Mouse (Mus musculus) adrenal gland (tissue): ENCODE data around the gene Hist1h2bh.

Experiments
- intact Hi-C: fragments of 180-260 bp; cut with DNase I; formaldehyde crosslinking; loops from one replicate; pipeline ENCODE4 v1.15.1; 2025

The Hist1h2bh gene

GRCm38 (mm10) chr13:23532262-23533075 is 10.7 kb downstream of the Hist1h2bh start:
- intact Hi-C loops, result no loop called here

- intact Hi-C loops, result no loop called here
Observed at GRCm38 (mm10) chr13:23530901-23531875, 12.0 kb downstream of the Hist1h2bh start, which contains the start of gene Hist1h4h. Hist1h4h (plus strand) TSS chr13:23531050.

GRCm38 (mm10) chr13:23530181-23530900 is 12.9 kb downstream of the Hist1h2bh start:
- intact Hi-C loops, result no loop called here

GRCm38 (mm10) chr13:23529480-23530165 is 13.6 kb downstream of the Hist1h2bh start:
- intact Hi-C loops, result loop anchor here (5.0 kb wide), 1 partner anchor 1497 kb away; no protein-coding TSS in a partner anchor

GRCm38 (mm10) chr13:23529005-23529404 is 14.2 kb downstream of the Hist1h2bh start:
- intact Hi-C loops, result loop anchor here (5.0 kb wide), 1 partner anchor 1497 kb away; no protein-coding TSS in a partner anchor

- intact Hi-C loops, result loop anchor here (5.0 kb wide), 1 partner anchor 1494 kb away; no protein-coding TSS in a partner anchor
Observed at GRCm38 (mm10) chr13:23526312-23526711, 16.9 kb downstream of the Hist1h2bh start.

GRCm38 (mm10) chr13:23525901-23526300 is 17.3 kb downstream of the Hist1h2bh start:
- intact Hi-C loops, result loop anchor here (5.0 kb wide), 1 partner anchor 1494 kb away; no protein-coding TSS in a partner anchor

- intact Hi-C loops, result loop anchor here (5.0 kb wide), 1 partner anchor 1492 kb away; no protein-coding TSS in a partner anchor
Observed at GRCm38 (mm10) chr13:23524654-23525053, 18.5 kb downstream of the Hist1h2bh start.

GRCm38 (mm10) chr13:23523976-23524375 is 19.2 kb downstream of the Hist1h2bh start:
- intact Hi-C loops, result no loop called here

GRCm38 (mm10) chr13:23521703-23522102 is 21.5 kb downstream of the Hist1h2bh start:
- intact Hi-C loops, result no loop called here

- intact Hi-C loops, result loop anchor here (2.0 to 5.0 kb wide), 2 partner anchors 1502 to 1579 kb away; no protein-coding TSS in a partner anchor
Observed at GRCm38 (mm10) chr13:23519416-23519815, 23.8 kb downstream of the Hist1h2bh start.

GRCm38 (mm10) chr13:23518885-23519284 is 24.3 kb downstream of the Hist1h2bh start:
- intact Hi-C loops, result loop anchor here (2.0 to 5.0 kb wide), 2 partner anchors 1502 to 1578 kb away; no protein-coding TSS in a partner anchor

- intact Hi-C loops, result loop anchor here (2.0 to 5.0 kb wide), 2 partner anchors 1501 to 1577 kb away; no protein-coding TSS in a partner anchor
Observed at GRCm38 (mm10) chr13:23518295-23518603, 24.9 kb downstream of the Hist1h2bh start.

GRCm38 (mm10) chr13:23517603-23518294 is 25.4 kb downstream of the Hist1h2bh start:
- intact Hi-C loops, result loop anchor here (2.0 to 5.0 kb wide), 4 partner anchors 71 to 1577 kb away; no protein-coding TSS in a partner anchor

GRCm38 (mm10) chr13:23516822-23517602 is 26.2 kb downstream of the Hist1h2bh start:
- intact Hi-C loops, result loop anchor here (2.0 to 5.0 kb wide), 3 partner anchors 70 to 1500 kb away; no protein-coding TSS in a partner anchor

- intact Hi-C loops, result loop anchor here (2.0 to 5.0 kb wide), 3 partner anchors 69 to 1499 kb away; no protein-coding TSS in a partner anchor
Observed at GRCm38 (mm10) chr13:23515826-23516620, 27.2 kb downstream of the Hist1h2bh start.

GRCm38 (mm10) chr13:23515281-23515680 is 27.9 kb downstream of the Hist1h2bh start:
- intact Hi-C loops, result loop anchor here (5.0 kb wide), 1 partner anchor 1498 kb away; no protein-coding TSS in a partner anchor
